8 mouse cellular contexts compared by ENCODE assay signal in the genomic region with DNA sequence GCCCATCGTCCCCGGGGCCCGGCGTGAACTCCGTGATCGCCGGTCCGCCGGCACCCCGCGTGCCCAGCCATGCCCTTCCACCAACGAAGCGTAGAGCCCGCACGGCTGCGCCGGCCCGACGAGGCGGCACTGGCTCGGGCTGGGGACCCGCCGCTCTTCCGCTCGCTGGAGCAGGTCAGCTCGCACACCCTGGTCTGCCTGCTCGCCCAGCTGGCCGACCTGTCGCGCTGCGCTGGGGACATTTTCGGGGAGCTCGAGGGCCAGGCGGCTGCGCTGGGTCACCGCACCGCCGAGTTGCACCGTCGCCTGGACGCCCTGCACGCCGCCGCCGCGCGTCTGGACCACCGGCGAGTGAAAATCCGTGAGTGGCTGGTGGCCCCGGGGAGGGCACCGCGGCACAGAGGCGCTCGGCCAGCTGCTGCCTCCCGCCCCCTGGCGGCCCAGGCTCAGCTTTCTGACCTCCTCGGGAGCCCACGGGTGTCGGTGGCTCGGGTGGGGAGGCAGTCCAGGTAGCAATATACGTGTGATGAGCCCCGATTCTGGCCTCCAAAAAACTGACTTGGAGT. TPM values are rescaled to one million over a fixed set of nuclear protein-coding genes. Genes with fewer than 3 reads are reported as not detected.
DNase-seq lines count a peak whose midpoint lies in the region; ATAC-seq and TF ChIP-seq lines count a peak whose summit lies in the region.

A gene (plus strand): TSS at position 70 of the 566 bp plus-strand sequence.

- peak within 1 kb of the TSS; percentile 85 for H3K4me2 ChIP-seq in intestine, embryonic 14.5 days (ENCODE audit: low read length)
- peak within 1 kb of the TSS; percentile 92 for H3K4me2 ChIP-seq in midbrain, embryonic 11.5 days

- no peaks in the 10 kb centered on the region for H3K9me3 ChIP-seq in intestine, embryonic 14.5 days (ENCODE audit: control insufficient read depth, low read length)
- no peaks in the 10 kb centered on the region for H3K9me3 ChIP-seq in limb, embryonic 10.5 days (replicated peaks)
- H3K9me3 ChIP-seq in midbrain, embryonic 11.5 days (ENCODE audit: control insufficient read depth, low read length), result no peaks in the 10 kb centered on the region

- H3K27ac ChIP-seq in cortical plate, adult 2 months (ENCODE audit: insufficient read depth, low read length), result 0 out of 2 replicates have a peak within 1 kb of the TSS, but pooled peaks have one; percentile 27
- H3K27ac ChIP-seq in intestine, embryonic 14.5 days (ENCODE audit: low read depth), result peak within 1 kb of the TSS; percentile 79
- H3K27ac ChIP-seq in limb, embryonic 10.5 days, result peak within 1 kb of the TSS; percentile 97
- peak within 1 kb of the TSS; percentile 45 for H3K27ac ChIP-seq in midbrain, embryonic 11.5 days (ENCODE audit: low read depth, low read length)

- H3K9ac ChIP-seq in intestine, embryonic 14.5 days (ENCODE audit: low read length), result peak within 1 kb of the TSS; percentile 88
- peak within 1 kb of the TSS; percentile 96 for H3K9ac ChIP-seq in midbrain, embryonic 11.5 days (ENCODE audit: low read length)

- TF ChIP-seq POLR2A in cortical plate, adult 2 months (IDR thresholded peaks at IDR 0.05; ENCODE audit: extremely low read depth, insufficient read depth, low read length), result no peak

- H3K4me1 ChIP-seq in cortical plate, adult 2 months (ENCODE audit: control insufficient read depth, insufficient read depth, low read length), result no peaks in the 10 kb centered on the region; the same call in 1 of the 2 replicates
- H3K4me1 ChIP-seq in intestine, embryonic 14.5 days (replicated peaks; ENCODE audit: control insufficient read depth, insufficient read depth, low read length), result peaks cover 13% of the 10 kb centered on the region
- peaks cover 21% of the 10 kb centered on the region for H3K4me1 ChIP-seq in limb, embryonic 10.5 days
- H3K4me1 ChIP-seq in midbrain, embryonic 11.5 days (ENCODE audit: control insufficient read depth, insufficient read depth, low read length), result peaks cover 14% of the 10 kb centered on the region

- no peaks in the 10 kb centered on the region for H3K36me3 ChIP-seq in intestine, embryonic 14.5 days (ENCODE audit: control insufficient read depth, insufficient read depth, low read length)
- no peaks in the 10 kb centered on the region for H3K36me3 ChIP-seq in limb, embryonic 10.5 days
- no peaks in the 10 kb centered on the region for H3K36me3 ChIP-seq in midbrain, embryonic 11.5 days (ENCODE audit: control insufficient read depth, insufficient read depth, low read length)

- WGBS in intestine, embryonic 14.5 days, result under 1% methylated on average over 63 of the region's 63 CpGs
- WGBS in limb, embryonic 10.5 days, result under 1% methylated on average over 63 of the region's 63 CpGs
- WGBS in midbrain, embryonic 11.5 days, result under 1% methylated on average over 63 of the region's 63 CpGs

- peak; percentile 86 for ATAC-seq in intestine, embryonic 14.5 days (replicated peaks; ENCODE audit: low FRiP score, low TSS enrichment, low read depth)
- ATAC-seq in midbrain, embryonic 11.5 days (ENCODE audit: low FRiP score), result peak; percentile 87

- TF ChIP-seq CTCF in cortical plate, adult 2 months (IDR thresholded peaks at IDR 0.05; ENCODE audit: extremely low read depth, insufficient read depth, low read length), result 0 out of 2 replicates have a peak, but pooled peaks have one; percentile 6

- peak; percentile 25 for DNase-seq in adrenal gland, adult 8-10 months
- DNase-seq in gastrocnemius, postnatal 4 days (ENCODE audit: low spot score in 2 of 2), result peak; percentile 54 to 65
- peak; percentile 87 for DNase-seq in intestine, embryonic 14.5 days (ENCODE audit: low spot score)
- DNase-seq in limb, embryonic 10.5 days (ENCODE audit: low spot score), result peak; percentile 83
- peak; percentile 96 for DNase-seq in midbrain, embryonic 11.5 days (ENCODE audit: low spot score, missing footprints)
- peak; percentile 44 to 76 for DNase-seq in spleen, postnatal 4 days (ENCODE audit: low spot score in 2 of 2)
- no peak for DNase-seq in T-cell, adult 2 months (ENCODE audit: low spot score)

- H3K4me3 ChIP-seq in cortical plate, adult 2 months (ENCODE audit: insufficient read depth, low read length), result peak within 1 kb of the TSS; percentile 32
- H3K4me3 ChIP-seq in intestine, embryonic 14.5 days (ENCODE audit: low read depth, low read length), result peak within 1 kb of the TSS; percentile 90
- H3K4me3 ChIP-seq in limb, embryonic 10.5 days, result peak within 1 kb of the TSS; percentile 86
- peak within 1 kb of the TSS; percentile 81 for H3K4me3 ChIP-seq in midbrain, embryonic 11.5 days (ENCODE audit: low read depth, low read length)

- no peaks in the 10 kb centered on the region for H3K27me3 ChIP-seq in intestine, embryonic 14.5 days (replicated peaks; ENCODE audit: control insufficient read depth, insufficient read depth, low read length)
- H3K27me3 ChIP-seq in limb, embryonic 10.5 days (ENCODE audit: low read depth, poor library complexity, severe bottlenecking), result 0 out of 2 replicates have a peak, but pooled peaks cover 6% of the 10 kb centered on the region
- no peaks in the 10 kb centered on the region; the same call in 1 of the 2 replicates for H3K27me3 ChIP-seq in midbrain, embryonic 11.5 days (ENCODE audit: control insufficient read depth, insufficient read depth, low read length)

RNA-seq across cellular contexts. Expression of the gene that starts here (rescaled TPM):
- total RNA-seq in adrenal gland, adult 8-10 months (2022), result 1 to 10 TPM; 2.2 to 5.6 (median 3.6) TPM
- polyA plus RNA-seq in cortical plate, adult 2 months (2012; rRNA removed), result 11.9 and 12.1 TPM in 2 replicates
- total RNA-seq in gastrocnemius, postnatal 4 days (2021), result 10 to 100 TPM; 22.0 to 24.3 TPM
- 9.7 and 10.6 TPM in 2 replicates for polyA plus RNA-seq in intestine, embryonic 14.5 days (2014; fragmentation: Nextera tagmentation; extraction: Ambion mirVana)
- 7.8 and 8.6 TPM in 2 replicates for polyA plus RNA-seq in limb, embryonic 10.5 days (2016; fragmentation: Nextera tagmentation; extraction: Ambion mirVana)
- 14.6 and 15.3 TPM in 2 replicates for polyA plus RNA-seq in midbrain, embryonic 11.5 days (2014; fragmentation: Nextera tagmentation; extraction: Ambion mirVana)

Comparison
In these comparisons a context has a peak if more than half of its experiments do, and no peak if none do; other contexts are left out.
1. H3K27ac ChIP-seq: peak in every context shown above with its lines; median percentile 97 in limb, embryonic 10.5 days; 79 in intestine, embryonic 14.5 days; 45 in midbrain, embryonic 11.5 days; 27 in cortical plate, adult 2 months.
2. H3K4me3 ChIP-seq: peak in every context shown above with its lines; median percentile 90 in intestine, embryonic 14.5 days; 86 in limb, embryonic 10.5 days; 81 in midbrain, embryonic 11.5 days; 32 in cortical plate, adult 2 months.